Mouse (Mus musculus) kidney, postnatal 0 days (tissue): Measurements from ENCODE around the gene Cpsf4l. TPM values are rescaled to one million over a fixed set of nuclear protein-coding genes. Genes with fewer than 3 reads are reported as not detected.
A peak's percentile ranks its signal among the peaks of the same experiment; 100 is the strongest.

Experiments
- ATAC-seq: fragments of 200-750 bp; cut with Nextera tagmentation; replicated peaks from 2 replicates; pipeline ENCODE4 v1.8.0; 2017; ENCODE audit warnings: low read depth, moderate number of reproducible peaks, moderate TSS enrichment, moderate library complexity; ENCODE audit not compliant: low FRiP score
- DNase-seq: peaks from one replicate; pipeline ENCODE4 v3.0.0-alpha.2; 2016; ENCODE audit warnings: low spot score
- H3K27ac ChIP-seq: fragments of 300-500 bp; sonication (generic); 2 replicates; pipeline ENCODE4 v1.5.1; 2014; ENCODE audit warnings: mild to moderate bottlenecking
- H3K27me3 ChIP-seq: fragments of 300-500 bp; sonication (generic); 2 replicates; pipeline ENCODE4 v1.6.1; 2014; ENCODE audit warnings: low read length, mixed read lengths; ENCODE audit not compliant: insufficient read depth
- H3K36me3 ChIP-seq: fragments of 300-500 bp; sonication (generic); 2 replicates; pipeline ENCODE4 v1.6.1; 2014; ENCODE audit warnings: low read length, mixed read lengths; ENCODE audit not compliant: insufficient read depth
- H3K4me1 ChIP-seq: fragments of 300-500 bp; sonication (generic); replicated peaks from 2 replicates; pipeline ENCODE4 v1.6.1; 2014; ENCODE audit warnings: antibody characterized with exemption, low read length, mixed read lengths; ENCODE audit not compliant: insufficient read depth
- H3K4me2 ChIP-seq: fragments of 300-500 bp; sonication (generic); 2 replicates; pipeline ENCODE4 v1.6.1; 2014; ENCODE audit warnings: mild to moderate bottlenecking, low read length, moderate library complexity, mixed read lengths
- H3K4me3 ChIP-seq: fragments of 300-500 bp; sonication (generic); replicated peaks from 2 replicates; pipeline ENCODE4 v1.5.1; 2014; ENCODE audit warnings: low read depth, low read length
- H3K9ac ChIP-seq: fragments of 300-500 bp; sonication (generic); 2 replicates; pipeline ENCODE4 v1.6.1; 2014; ENCODE audit warnings: low read depth, low read length
- H3K9me3 ChIP-seq: fragments of 300-500 bp; sonication (generic); replicated peaks from 2 replicates; pipeline ENCODE4 v1.6.1; 2016; ENCODE audit warnings: low read length, inconsistent platforms, mixed read lengths
- CTCF ChIP-seq: IDR thresholded peaks from 2 replicates; pipeline ENCODE4 v1.5.1; 2016; ENCODE audit warnings: antibody characterized with exemption, low read depth, mild to moderate bottlenecking, moderate library complexity
- WGBS: fragments of 180-500 bp; shearing (Covaris S2); extraction: QIAGEN DNeasy Blood & Tissue Kit; methylation state at CpG from one replicate; pipeline ENCODE4 v1.1.7; 2014; 5-methylcytosine and 5-hydroxymethylcytosine counted together
- polyA plus RNA-seq: library from polyadenylated mRNA; unstranded; fragments of >200 nt; fragmentation: Nextera tagmentation; extraction: Ambion mirVana; gene quantifications from 2 replicates; pipeline ENCODE4 v1.2.1, GENCODE M21; 2015

Gene Cpsf4l
- polyA plus RNA-seq, 1 experiment from 2014 or later = 3.9 TPM

- 42% methylated on average over 3 of the region's 3 CpGs for WGBS
- Histone ChIP-seq H3K4me2 (no peak overlapping the region), H3K27me3 (no peaks in the 10 kb centered on the region), H3K36me3 (peaks cover 28% of the 10 kb centered on the region; the same call in 1 of the 2 replicates), H3K9me3 (no peaks in the 10 kb centered on the region), H3K4me1 (peaks cover 58% of the 10 kb centered on the region), H3K27ac (no peak overlapping the region), H3K4me3 (no peak overlapping the region), H3K9ac (no peak overlapping the region)
- DNase-seq (no peak), ATAC-seq (no peak)
- TF ChIP-seq CTCF = no peak
Observed at GRCm38 (mm10) chr11:113730879-113731278, 21.1 kb upstream of the Cpsf4l start.

- Histone ChIP-seq H3K4me2 (no peak overlapping the region), H3K9me3 (no peaks in the 10 kb centered on the region), H3K4me1 (peaks cover 61% of the 10 kb centered on the region), H3K27me3 (no peaks in the 10 kb centered on the region), H3K9ac (no peak overlapping the region), H3K4me3 (no peak overlapping the region), H3K27ac (peak overlapping the region; percentile 67), H3K36me3 (peaks cover 28% of the 10 kb centered on the region; the same call in 1 of the 2 replicates)
- ATAC-seq (no peak), DNase-seq (peak; percentile 54)
- WGBS = 20% methylated on average over 8 of the region's 8 CpGs
- TF ChIP-seq CTCF = no peak
Observed at GRCm38 (mm10) chr11:113729917-113730316, 20.1 kb upstream of the Cpsf4l start.

- Histone ChIP-seq H3K4me2 (no peak overlapping the region; the same call in 1 of the 2 replicates), H3K4me3 (no peak overlapping the region), H3K9me3 (no peaks in the 10 kb centered on the region), H3K27ac (peak overlapping the region; percentile 67), H3K4me1 (peaks cover 55% of the 10 kb centered on the region), H3K27me3 (no peaks in the 10 kb centered on the region), H3K36me3 (peaks cover 28% of the 10 kb centered on the region; the same call in 1 of the 2 replicates), H3K9ac (0 out of 2 replicates have a peak overlapping the region, but pooled peaks have one; percentile 8)
- no peak for TF ChIP-seq CTCF
- no peak for ATAC-seq
- WGBS = 52% methylated on average over 21 of the region's 21 CpGs
- DNase-seq = no peak
Observed at GRCm38 (mm10) chr11:113729239-113729638, 19.4 kb upstream of the Cpsf4l start.

- Histone ChIP-seq H3K27ac (peak overlapping the region; percentile 67), H3K4me1 (peaks cover 44% of the 10 kb centered on the region), H3K9me3 (no peaks in the 10 kb centered on the region), H3K36me3 (peaks cover 28% of the 10 kb centered on the region; the same call in 1 of the 2 replicates), H3K4me2 (no peak overlapping the region), H3K27me3 (no peaks in the 10 kb centered on the region), H3K4me3 (no peak overlapping the region), H3K9ac (no peak overlapping the region)
- DNase-seq (no peak), ATAC-seq (no peak)
- WGBS = 42% methylated on average over 6 of the region's 6 CpGs
- no peak for TF ChIP-seq CTCF
Observed at GRCm38 (mm10) chr11:113727992-113728391, 18.2 kb upstream of the Cpsf4l start.

DNA sequence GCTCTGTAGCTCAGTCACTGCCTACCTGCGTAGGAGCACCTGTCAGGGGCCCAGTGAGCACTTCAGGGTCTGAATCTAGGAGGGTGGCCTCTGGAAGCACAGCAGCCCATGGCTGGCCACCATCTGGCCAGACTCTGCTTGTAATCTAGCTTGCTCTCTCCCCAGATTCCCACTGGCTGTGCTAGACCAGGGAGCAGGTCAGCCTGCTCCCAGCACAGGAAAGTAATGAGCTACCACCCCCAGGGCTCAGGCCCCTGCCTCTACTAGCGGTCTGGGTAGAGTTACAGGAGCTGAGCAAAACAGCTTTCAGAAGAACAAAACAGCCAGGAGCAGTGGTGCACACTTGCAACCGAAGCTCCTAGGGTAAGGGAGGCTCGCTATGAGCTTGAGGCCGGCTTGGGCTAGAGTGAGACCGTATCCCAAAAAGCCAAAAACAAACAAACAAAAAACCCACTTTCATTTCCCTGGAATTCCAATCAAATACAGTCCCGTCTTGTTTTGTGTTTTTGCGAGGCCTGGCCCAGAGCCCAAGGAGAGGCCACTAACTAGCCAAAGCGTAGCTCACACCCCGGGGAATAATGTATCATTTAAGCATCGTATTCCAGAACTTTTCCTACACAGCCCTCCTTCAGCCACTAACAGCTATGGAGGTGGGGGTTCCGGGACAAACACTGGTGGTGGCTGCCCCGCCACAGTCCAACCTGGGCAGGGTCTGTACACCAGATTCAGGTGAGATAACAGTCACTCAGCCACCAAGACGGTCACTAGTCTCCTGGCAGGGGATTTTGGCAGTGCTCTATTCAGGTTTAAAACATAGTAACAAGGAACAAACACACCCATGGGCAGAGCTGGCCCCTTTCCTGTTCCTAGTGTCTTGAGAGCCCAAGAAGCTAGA, 17.4 kb upstream of the Cpsf4l start:
- Histone ChIP-seq H3K9me3 (no peaks in the 10 kb centered on the region), H3K9ac (0 out of 2 replicates have a peak overlapping the region, but pooled peaks have one; percentile 31), H3K27ac (peak overlapping the region; percentile 67), H3K4me3 (no peak overlapping the region), H3K36me3 (peaks cover 28% of the 10 kb centered on the region; the same call in 1 of the 2 replicates), H3K4me2 (no peak overlapping the region), H3K4me1 (peaks cover 42% of the 10 kb centered on the region), H3K27me3 (no peaks in the 10 kb centered on the region)
- WGBS = 60% methylated on average over 14 of the region's 14 CpGs
- no peak for TF ChIP-seq CTCF
- peak; percentile 76 for DNase-seq
- ATAC-seq = no peak

DNA sequence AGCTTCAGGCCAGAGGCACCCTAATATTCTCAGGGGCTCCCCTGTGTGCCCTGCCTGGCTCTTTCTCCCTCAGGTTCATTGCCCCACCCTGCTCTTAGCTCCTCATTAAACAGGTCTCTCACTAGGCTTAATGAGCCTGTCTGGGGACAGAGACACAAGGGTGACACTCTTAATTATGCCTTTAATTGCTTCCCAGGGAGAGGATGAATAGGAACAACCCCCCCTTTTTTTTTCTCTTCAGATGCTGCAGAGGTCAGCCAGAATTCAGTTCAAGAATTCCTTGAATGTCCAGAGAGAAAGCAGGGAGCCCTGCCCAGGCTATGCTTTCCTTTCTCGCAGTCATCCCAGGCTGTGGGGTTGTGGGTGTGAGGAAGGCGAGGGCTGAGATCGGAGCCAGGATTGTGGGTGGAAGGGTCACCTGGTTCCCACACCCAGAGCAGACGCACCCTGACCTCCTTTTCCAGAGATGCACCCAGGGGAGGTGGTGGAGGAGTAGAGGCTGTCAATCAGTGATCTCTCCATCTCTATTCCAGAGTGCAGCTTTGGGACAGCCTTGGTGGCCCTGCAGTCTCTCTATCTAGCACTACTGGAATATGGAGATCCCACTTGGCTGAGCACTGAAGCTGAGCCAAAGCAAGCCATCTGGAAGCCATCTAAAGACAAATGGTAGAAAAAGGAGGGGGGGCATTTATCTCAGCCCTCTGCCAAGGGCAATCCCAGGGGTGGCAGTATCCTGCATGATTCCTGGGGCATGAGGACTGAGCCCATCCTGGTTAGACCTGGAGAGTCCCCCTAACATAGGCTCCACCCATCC, 15.6 kb upstream of the Cpsf4l start:
- no peak for ATAC-seq

More for the DNA sequence above, 15.6 kb upstream of the Cpsf4l start:
- Histone ChIP-seq H3K4me3 (no peak overlapping the region), H3K27ac (peak overlapping the region; percentile 51; the same call in 1 of the 2 replicates), H3K9me3 (no peaks in the 10 kb centered on the region), H3K27me3 (no peaks in the 10 kb centered on the region), H3K9ac (0 out of 2 replicates have a peak overlapping the region, but pooled peaks have one; percentile 2), H3K36me3 (peaks cover 28% of the 10 kb centered on the region; the same call in 1 of the 2 replicates), H3K4me2 (no peak overlapping the region), H3K4me1 (peaks cover 39% of the 10 kb centered on the region)
- DNase-seq = peak; percentile 78
- WGBS = 50% methylated on average over 4 of the region's 4 CpGs
- no peak for TF ChIP-seq CTCF
